Mouse (Mus musculus) cerebellum, adult 8-10 months (tissue): ENCODE measurements around the gene Tmsb15l.
A peak's percentile ranks its signal among the peaks of the same experiment; 100 is the strongest.
"Not testable (repeated sequence)": the region's sequence is repeated elsewhere in the genome, so short reads cannot be mapped to it uniquely, and the experiment has no call there.

ENCODE experiments used
- DNase-seq: peaks from one replicate; pipeline ENCODE4 v3.0.0; 2022

Tmsb15l gene

DNA sequence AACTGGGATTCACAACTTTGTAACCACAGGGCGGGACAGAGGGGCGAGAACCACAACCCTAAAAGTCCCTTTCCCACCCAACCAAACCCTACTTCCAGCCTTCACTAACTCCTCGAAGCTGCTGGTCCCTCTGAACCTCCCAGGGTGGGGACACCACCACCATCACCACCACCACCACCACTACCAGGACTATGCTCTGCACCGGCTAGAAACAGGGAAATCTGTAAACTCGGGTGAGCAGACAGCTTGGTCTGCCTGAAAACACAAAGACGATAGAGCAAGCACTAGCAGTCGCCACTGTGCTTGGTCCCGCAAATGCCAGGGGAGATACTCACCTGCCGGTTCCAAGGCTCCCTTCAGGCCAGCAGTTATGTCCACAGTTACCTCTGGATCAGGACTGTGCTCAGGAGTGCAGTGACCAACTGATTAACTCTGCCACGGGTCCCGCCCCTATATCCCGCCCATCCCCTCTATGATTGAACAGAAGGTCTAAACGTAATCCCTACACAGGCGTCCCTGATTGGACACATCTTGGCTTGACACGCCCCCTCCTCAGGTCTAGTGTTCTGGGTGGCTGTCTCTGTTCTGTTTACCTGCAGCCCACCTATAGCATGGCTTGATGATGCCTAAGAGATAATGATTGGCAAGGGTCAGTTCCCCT, at the start of gene Tmsb15l, which contains the start of gene Tmsb15b1:
Gene Tmsb15l (minus strand): TSS at position 446 of the 661 bp plus-strand sequence.
Gene Tmsb15b1 (minus strand): TSS at position 451 of the 661 bp plus-strand sequence.
- peak; percentile 41 for DNase-seq

GRCm38 (mm10) chrX:137019310-137019709, 42.6 kb upstream of the Tmsb15l start:
- peak; percentile 52 for DNase-seq

- DNase-seq = no peak
These were observed 41.0 kb upstream of the Tmsb15l start for GRCm38 (mm10) chrX:137017668-137018067.

DNA sequence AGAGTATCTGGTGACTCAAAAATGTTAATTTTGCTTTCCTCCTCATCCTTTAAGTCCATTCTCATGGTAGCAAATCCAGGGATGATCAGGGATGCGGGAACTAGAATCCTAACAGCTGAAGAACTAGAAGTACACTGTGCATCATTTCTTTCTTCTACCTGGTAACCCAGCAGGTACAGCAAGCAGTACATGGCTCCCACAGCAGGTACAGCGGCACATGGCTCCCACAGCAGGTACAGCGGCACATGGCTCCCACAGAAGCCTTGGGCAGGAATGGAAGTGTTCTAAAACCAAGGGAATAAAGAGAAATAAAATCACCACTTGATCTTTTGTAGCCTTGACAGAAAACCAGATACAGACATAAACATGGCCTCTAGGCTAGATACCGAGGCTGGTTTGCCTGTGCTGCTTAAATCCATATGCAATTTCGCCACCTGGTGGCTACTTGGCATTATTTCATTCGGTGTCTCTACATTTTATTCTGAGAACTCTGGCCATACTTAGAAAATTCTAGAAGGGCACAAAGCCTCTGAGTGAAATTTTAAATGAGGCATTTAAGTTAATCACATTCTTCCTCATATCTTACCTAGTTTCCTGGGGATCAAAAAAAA, 38.5 kb upstream of the Tmsb15l start:
- peak; percentile 43 for DNase-seq

DNA sequence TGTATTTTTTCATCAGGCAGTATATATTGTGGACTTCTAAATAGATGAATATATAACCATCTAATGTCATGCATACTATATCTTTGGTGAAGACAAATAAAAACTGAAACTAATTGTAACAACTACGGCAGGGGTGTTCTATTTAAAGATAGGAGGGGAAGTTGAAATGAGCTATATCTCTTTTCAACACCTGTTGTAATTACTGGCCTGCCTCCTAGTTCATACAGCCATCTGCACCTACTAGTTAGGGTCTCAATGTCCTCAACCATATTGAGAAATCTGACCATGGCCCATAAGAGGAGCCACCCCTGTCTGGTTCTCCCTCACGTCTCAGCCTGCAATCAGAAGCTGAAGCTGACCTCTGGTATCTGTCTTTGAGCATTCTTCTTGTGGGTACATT, 19.6 kb upstream of the Tmsb15l start:
- DNase-seq = no peak

- peak; percentile 33 for DNase-seq
These were observed 17.0 kb upstream of the Tmsb15l start for GRCm38 (mm10) chrX:136993641-136994040.

DNA sequence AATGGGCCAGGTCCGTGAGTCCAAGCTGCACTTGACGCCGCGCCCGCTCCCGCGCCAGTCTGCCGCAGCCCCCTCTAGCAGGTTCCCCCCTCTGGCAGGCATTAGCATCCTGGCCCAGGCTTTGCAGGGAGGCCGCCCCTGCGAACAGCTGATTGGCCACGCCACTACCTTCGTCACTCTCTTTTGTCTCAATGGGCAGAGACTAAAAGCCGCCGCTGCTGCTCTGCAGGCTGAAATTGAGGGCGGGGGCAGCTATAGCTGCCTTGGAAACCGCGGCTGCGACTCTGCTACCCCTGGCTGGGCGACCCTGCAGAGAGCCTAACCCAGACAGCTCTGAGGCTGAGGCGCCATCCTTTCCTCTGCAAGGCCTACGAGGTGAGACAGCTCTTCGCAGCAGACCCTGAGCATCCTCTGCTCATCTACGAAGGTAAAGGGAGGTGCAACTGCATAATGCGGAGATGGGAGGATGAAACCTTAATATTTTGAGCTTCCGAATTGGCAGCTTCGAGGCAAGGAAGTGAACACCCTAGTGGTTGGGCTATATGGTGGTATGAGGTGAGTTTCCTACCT, 16.4 kb upstream of the Tmsb15l start, which contains the start of gene Zcchc18:
Gene Zcchc18 (plus strand): TSS at position 178 of the 570 bp plus-strand sequence.
- DNase-seq = peak; percentile 78

- peak; percentile 37 for DNase-seq
These were observed 15.7 kb upstream of the Tmsb15l start for GRCm38 (mm10) chrX:136992191-136992965.

DNA sequence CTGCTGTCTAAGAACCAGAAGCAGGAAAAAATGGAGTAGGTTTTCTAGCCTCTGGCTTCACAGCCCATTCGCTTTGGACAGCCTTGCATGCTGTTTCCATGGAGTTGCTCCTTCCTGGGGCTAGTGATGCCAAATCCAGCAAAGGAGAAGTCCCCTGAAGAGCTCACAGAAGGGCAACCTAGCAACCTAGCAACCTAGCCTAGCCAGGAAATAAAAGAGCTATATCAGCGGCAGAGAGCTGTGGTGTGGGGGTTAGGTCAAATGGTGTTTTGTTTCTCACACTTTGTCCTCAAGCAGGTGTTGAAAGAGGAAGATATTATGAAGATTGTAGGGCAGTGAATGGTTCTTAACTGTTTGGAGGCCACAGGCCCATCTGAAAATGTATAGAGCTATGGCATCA, 14.6 kb upstream of the Tmsb15l start:
- no peak for DNase-seq

DNA sequence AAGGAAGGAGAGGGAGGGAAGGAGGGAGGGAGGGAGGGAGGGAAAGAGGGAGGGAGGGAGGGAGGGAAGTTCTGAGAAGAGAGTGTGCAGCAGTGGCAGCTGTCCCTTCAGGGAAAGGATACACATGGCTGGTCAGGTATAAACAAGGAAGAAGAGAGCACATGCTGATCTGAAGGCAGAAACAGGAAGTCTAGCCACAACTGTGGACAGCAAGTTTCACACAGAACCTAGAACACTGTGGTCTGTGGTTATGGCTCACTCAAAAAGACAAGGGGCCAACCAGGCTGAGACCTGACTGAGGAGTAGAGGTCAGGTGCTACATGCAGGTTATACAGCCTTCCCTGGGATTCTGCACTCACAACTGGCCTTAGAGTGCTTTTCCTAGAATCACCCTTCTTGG, 9.4 kb upstream of the Tmsb15l start:
- DNase-seq = no peak

- no peak for DNase-seq
These were observed 1.9 kb upstream of the Tmsb15l start for GRCm38 (mm10) chrX:136978616-136979015.

DNA sequence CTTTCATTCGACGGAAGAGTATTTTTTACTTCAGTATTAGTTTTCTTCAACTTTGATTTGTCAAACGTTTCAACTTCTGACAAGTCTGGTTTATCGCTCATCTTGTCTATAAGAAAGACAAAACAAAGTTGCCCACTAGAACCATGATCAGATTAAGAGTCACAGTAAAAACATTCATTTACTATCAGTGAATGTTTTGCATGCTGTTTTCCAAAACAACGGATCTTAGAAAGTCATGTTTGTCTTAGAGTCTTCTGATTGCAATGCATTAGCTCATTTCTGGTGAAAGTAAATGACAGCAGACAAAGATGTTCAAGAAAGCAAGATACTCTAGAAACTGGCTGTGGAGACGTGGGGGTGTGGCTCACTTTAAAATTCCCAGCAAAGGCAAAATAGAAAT, 1.3 kb downstream of the Tmsb15l start, which contains the start of gene Tmsb15b2:
Gene Tmsb15b2 (minus strand): TSS at position 101 of the 400 bp plus-strand sequence.
- not testable (repeated sequence) for DNase-seq

DNA sequence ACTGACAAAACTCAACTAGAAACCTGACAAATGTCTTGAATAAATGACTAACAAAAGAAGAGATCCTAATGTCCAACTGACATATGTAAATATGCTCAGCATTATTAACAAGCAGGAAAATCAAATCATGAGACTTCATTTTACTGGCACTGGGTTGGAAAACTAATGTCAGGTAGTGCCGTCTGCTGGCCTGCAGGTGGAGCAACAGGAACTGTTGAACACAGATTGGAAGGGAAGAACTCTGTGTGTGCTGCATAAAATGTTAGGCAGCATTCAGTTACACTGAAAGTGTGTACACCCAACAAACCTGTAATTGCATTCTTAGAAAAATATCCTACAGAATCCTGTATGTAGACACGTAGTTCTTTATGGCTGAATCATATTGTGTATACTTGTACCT, 17.0 kb downstream of the Tmsb15l start:
- DNase-seq = peak; percentile 20

GRCm38 (mm10) chrX:136958300-136958699, 18.4 kb downstream of the Tmsb15l start:
- not testable (repeated sequence) for DNase-seq

GRCm38 (mm10) chrX:136957583-136958279, 18.9 kb downstream of the Tmsb15l start:
- DNase-seq = peak; percentile 84

DNA sequence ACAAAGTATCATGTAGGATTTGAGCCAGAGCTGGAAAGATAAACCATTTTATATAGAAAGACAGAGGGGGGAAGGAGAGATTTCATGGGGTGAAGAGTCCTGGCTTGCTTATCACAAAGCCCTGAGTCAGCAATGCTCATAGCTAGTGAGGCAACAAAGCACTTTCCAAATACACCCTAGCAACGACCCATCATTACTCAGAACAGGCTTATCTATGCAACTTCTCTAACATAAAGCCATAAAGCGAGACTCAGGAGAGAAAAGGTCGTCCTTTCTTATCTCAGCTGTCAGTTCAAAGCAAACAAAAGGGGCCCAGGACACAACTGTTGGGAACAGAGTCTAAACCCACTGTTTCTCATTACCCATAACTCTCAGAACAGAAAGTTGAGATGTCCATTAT, 38.7 kb downstream of the Tmsb15l start:
- no peak for DNase-seq

GRCm38 (mm10) chrX:136927031-136927430, 49.6 kb downstream of the Tmsb15l start, which contains the start of gene H2bfm:
Gene H2bfm, plus strand, starts transcription at chrX:136927325.
- no peak for DNase-seq

- no peak for DNase-seq
These were observed 50.8 kb downstream of the Tmsb15l start for GRCm38 (mm10) chrX:136925863-136926262.
